Mouse (Mus musculus) right cerebral cortex, postnatal 25 days (tissue): Measurements from ENCODE around the gene Tm2d3.

Source experiments
- DNase-seq: peaks from one replicate; pipeline ENCODE4 v3.0.0; 2022

Tm2d3 gene

GRCm38 (mm10) chr7:65708506-65708905 is 17.5 kb downstream of the Tm2d3 start:
- DNase-seq: no peak

GRCm38 (mm10) chr7:65710301-65710700 is 19.3 kb downstream of the Tm2d3 start:
- no peak for DNase-seq

GRCm38 (mm10) chr7:65713782-65714181 is 22.8 kb downstream of the Tm2d3 start:
- no peak for DNase-seq

GRCm38 (mm10) chr7:65714304-65714703 is 23.3 kb downstream of the Tm2d3 start:
- DNase-seq: no peak

- DNase-seq: no peak
Observed at GRCm38 (mm10) chr7:65734024-65734423, 43.1 kb downstream of the Tm2d3 start.

- no peak for DNase-seq
Observed at GRCm38 (mm10) chr7:65735261-65735660, 44.3 kb downstream of the Tm2d3 start.

- DNase-seq: no peak
Observed at GRCm38 (mm10) chr7:65737286-65738040, 46.5 kb downstream of the Tm2d3 start.

GRCm38 (mm10) chr7:65742857-65743256 is 51.9 kb downstream of the Tm2d3 start:
- no peak for DNase-seq

- no peak for DNase-seq
Observed at GRCm38 (mm10) chr7:65747990-65748955, 57.3 kb downstream of the Tm2d3 start.
